Mouse (Mus musculus): ENCODE results near the gene Id1. TPM values are rescaled to one million over a fixed set of nuclear protein-coding genes. Genes with fewer than 3 reads are reported as not detected.

The Id1 gene
- polyA plus RNA-seq, 1 experiment from 2014 or later = 107 TPM

GRCm38 (mm10) chr2:152775357-152775756 is 39.3 kb downstream of the Id1 start:
- Histone ChIP-seq H3K4me1 (ENCODE audit: control insufficient read depth, insufficient read depth, low read length) (no peaks in the 10 kb centered on the region), H3K4me2 (ENCODE audit: low read depth, low read length) (no peak overlapping the region), H3K9ac (ENCODE audit: low read depth, low read length) (no peak overlapping the region), H3K27ac (ENCODE audit: low read length) (no peak overlapping the region), H3K36me3 (ENCODE audit: control insufficient read depth, insufficient read depth, low read length) (no peaks in the 10 kb centered on the region), H3K27me3 (replicated peaks; ENCODE audit: control insufficient read depth, insufficient read depth, low read length) (no peaks in the 10 kb centered on the region), H3K9me3 (ENCODE audit: control insufficient read depth, low read length) (no peaks in the 10 kb centered on the region), H3K4me3 (ENCODE audit: low read length) (no peak overlapping the region)
- no peak for ATAC-seq
- 73% methylated on average over 4 of the region's 4 CpGs for WGBS

GRCm38 (mm10) chr2:152776019-152776418 is 40.0 kb downstream of the Id1 start:
- Histone ChIP-seq H3K4me3 (ENCODE audit: low read length) (no peak overlapping the region), H3K27me3 (replicated peaks; ENCODE audit: control insufficient read depth, insufficient read depth, low read length) (no peaks in the 10 kb centered on the region), H3K36me3 (ENCODE audit: control insufficient read depth, insufficient read depth, low read length) (no peaks in the 10 kb centered on the region), H3K4me2 (ENCODE audit: low read depth, low read length) (no peak overlapping the region), H3K27ac (ENCODE audit: low read length) (no peak overlapping the region), H3K4me1 (ENCODE audit: control insufficient read depth, insufficient read depth, low read length) (peaks cover 2% of the 10 kb centered on the region; the same call in 1 of the 2 replicates), H3K9me3 (ENCODE audit: control insufficient read depth, low read length) (no peaks in the 10 kb centered on the region), H3K9ac (ENCODE audit: low read depth, low read length) (no peak overlapping the region)
- no peak for ATAC-seq
- WGBS = 85% methylated on average over 3 of the region's 3 CpGs

GRCm38 (mm10) chr2:152776435-152776834 is 40.4 kb downstream of the Id1 start:
- H3K27me3 ChIP-seq (replicated peaks; ENCODE audit: control insufficient read depth, insufficient read depth, low read length) = no peaks in the 10 kb centered on the region
- ATAC-seq = no peak
- no peak overlapping the region for H3K4me3 ChIP-seq (ENCODE audit: low read length)
- no peaks in the 10 kb centered on the region for H3K9me3 ChIP-seq (ENCODE audit: control insufficient read depth, low read length)
- H3K4me1 ChIP-seq (ENCODE audit: control insufficient read depth, insufficient read depth, low read length) = peaks cover 7% of the 10 kb centered on the region
- H3K4me2 ChIP-seq (ENCODE audit: low read depth, low read length) = no peak overlapping the region
- H3K36me3 ChIP-seq (ENCODE audit: control insufficient read depth, insufficient read depth, low read length) = 0 out of 2 replicates have a peak, but pooled peaks cover 1% of the 10 kb centered on the region
- H3K9ac ChIP-seq (ENCODE audit: low read depth, low read length) = no peak overlapping the region
- WGBS = 94% methylated on average over 2 of the region's 2 CpGs
- no peak overlapping the region for H3K27ac ChIP-seq (ENCODE audit: low read length)

GRCm38 (mm10) chr2:152777081-152777480 is 41.0 kb downstream of the Id1 start:
- Histone ChIP-seq H3K27ac (ENCODE audit: low read length) (no peak overlapping the region), H3K4me1 (ENCODE audit: control insufficient read depth, insufficient read depth, low read length) (peaks cover 11% of the 10 kb centered on the region), H3K4me3 (ENCODE audit: low read length) (no peak overlapping the region), H3K27me3 (replicated peaks; ENCODE audit: control insufficient read depth, insufficient read depth, low read length) (no peaks in the 10 kb centered on the region), H3K4me2 (ENCODE audit: low read depth, low read length) (no peak overlapping the region), H3K9me3 (ENCODE audit: control insufficient read depth, low read length) (no peaks in the 10 kb centered on the region), H3K36me3 (ENCODE audit: control insufficient read depth, insufficient read depth, low read length) (peaks cover 7% of the 10 kb centered on the region; the same call in 1 of the 2 replicates), H3K9ac (ENCODE audit: low read depth, low read length) (no peak overlapping the region)
- no peak for ATAC-seq
- 91% methylated on average over 3 of the region's 3 CpGs for WGBS

DNA sequence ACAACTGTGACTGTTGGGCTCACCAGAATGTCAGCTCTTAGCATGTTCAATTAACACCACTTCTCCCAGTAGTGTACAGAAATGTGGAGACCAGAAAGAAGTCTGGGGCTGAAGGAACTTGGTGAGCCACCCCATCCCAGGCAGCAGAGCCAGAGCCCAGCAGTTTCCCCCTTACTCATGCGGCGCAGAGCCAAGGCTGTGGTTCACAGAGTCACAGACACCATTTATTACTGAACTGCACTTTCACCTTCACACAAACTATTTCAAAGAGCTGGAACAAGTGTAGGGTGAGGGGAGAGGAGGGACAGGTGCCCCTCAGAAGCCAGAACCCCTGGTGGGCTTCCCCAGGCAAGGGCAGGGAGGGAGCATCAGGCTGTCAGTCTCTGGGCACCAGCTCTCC is 44.4 kb downstream of the Id1 start:
- no peak for ATAC-seq
- no peak overlapping the region for H3K9ac ChIP-seq (ENCODE audit: low read depth, low read length)
- H3K27me3 ChIP-seq (replicated peaks; ENCODE audit: control insufficient read depth, insufficient read depth, low read length) = no peaks in the 10 kb centered on the region
- H3K36me3 ChIP-seq (ENCODE audit: control insufficient read depth, insufficient read depth, low read length) = peaks cover 8% of the 10 kb centered on the region; the same call in 1 of the 2 replicates
- no peak overlapping the region for H3K27ac ChIP-seq (ENCODE audit: low read length)
- peaks cover 16% of the 10 kb centered on the region for H3K4me1 ChIP-seq (ENCODE audit: control insufficient read depth, insufficient read depth, low read length)
- H3K4me3 ChIP-seq (ENCODE audit: low read length) = no peak overlapping the region
- H3K4me2 ChIP-seq (ENCODE audit: low read depth, low read length) = no peak overlapping the region
- H3K9me3 ChIP-seq (ENCODE audit: control insufficient read depth, low read length) = no peaks in the 10 kb centered on the region
- 85% methylated on average over 2 of the region's 2 CpGs for WGBS

- Histone ChIP-seq H3K4me1 (ENCODE audit: control insufficient read depth, insufficient read depth, low read length) (peaks cover 23% of the 10 kb centered on the region), H3K27ac (ENCODE audit: low read length) (no peak overlapping the region), H3K4me2 (ENCODE audit: low read depth, low read length) (no peak overlapping the region), H3K9ac (ENCODE audit: low read depth, low read length) (no peak overlapping the region), H3K9me3 (ENCODE audit: control insufficient read depth, low read length) (no peaks in the 10 kb centered on the region), H3K27me3 (replicated peaks; ENCODE audit: control insufficient read depth, insufficient read depth, low read length) (no peaks in the 10 kb centered on the region), H3K36me3 (ENCODE audit: control insufficient read depth, insufficient read depth, low read length) (peaks cover 8% of the 10 kb centered on the region; the same call in 1 of the 2 replicates), H3K4me3 (ENCODE audit: low read length) (no peak overlapping the region)
- 81% methylated on average over 3 of the region's 3 CpGs for WGBS
- ATAC-seq = peak; percentile 43
Measured at GRCm38 (mm10) chr2:152781031-152781711, 45.1 kb downstream of the Id1 start.

GRCm38 (mm10) chr2:152782656-152783055 is 46.6 kb downstream of the Id1 start:
- peaks cover 24% of the 10 kb centered on the region for H3K4me1 ChIP-seq (ENCODE audit: control insufficient read depth, insufficient read depth, low read length)
- no peaks in the 10 kb centered on the region; the same call in 1 of the 2 replicates for H3K9me3 ChIP-seq (ENCODE audit: control insufficient read depth, low read length)
- H3K27ac ChIP-seq (ENCODE audit: low read length) = no peak overlapping the region
- H3K9ac ChIP-seq (ENCODE audit: low read depth, low read length) = no peak overlapping the region
- H3K4me3 ChIP-seq (ENCODE audit: low read length) = no peak overlapping the region
- H3K27me3 ChIP-seq (replicated peaks; ENCODE audit: control insufficient read depth, insufficient read depth, low read length) = no peaks in the 10 kb centered on the region
- no peak overlapping the region for H3K4me2 ChIP-seq (ENCODE audit: low read depth, low read length)
- no peak for ATAC-seq
- 75% methylated on average over 5 of the region's 5 CpGs for WGBS
- peaks cover 8% of the 10 kb centered on the region; the same call in 1 of the 2 replicates for H3K36me3 ChIP-seq (ENCODE audit: control insufficient read depth, insufficient read depth, low read length)

- H3K4me3 ChIP-seq (ENCODE audit: low read length) = no peak overlapping the region
- H3K4me2 ChIP-seq (ENCODE audit: low read depth, low read length) = no peak overlapping the region
- WGBS = 88% methylated on average over 5 of the region's 5 CpGs
Measured at GRCm38 (mm10) chr2:152783241-152783640, 47.2 kb downstream of the Id1 start.

GRCm38 (mm10) chr2:152784640-152785039 is 48.6 kb downstream of the Id1 start:
- H3K9me3 ChIP-seq (ENCODE audit: control insufficient read depth, low read length) = no peaks in the 10 kb centered on the region; the same call in 1 of the 2 replicates
- ATAC-seq = no peak
- H3K9ac ChIP-seq (ENCODE audit: low read depth, low read length) = no peak overlapping the region
- peaks cover 34% of the 10 kb centered on the region for H3K4me1 ChIP-seq (ENCODE audit: control insufficient read depth, insufficient read depth, low read length)
- H3K36me3 ChIP-seq (ENCODE audit: control insufficient read depth, insufficient read depth, low read length) = peaks cover 8% of the 10 kb centered on the region; the same call in 1 of the 2 replicates
- H3K4me3 ChIP-seq (ENCODE audit: low read length) = no peak overlapping the region
- 88% methylated on average over 8 of the region's 8 CpGs for WGBS
- no peaks in the 10 kb centered on the region for H3K27me3 ChIP-seq (replicated peaks; ENCODE audit: control insufficient read depth, insufficient read depth, low read length)
- no peak overlapping the region for H3K4me2 ChIP-seq (ENCODE audit: low read depth, low read length)
- H3K27ac ChIP-seq (ENCODE audit: low read length) = no peak overlapping the region

More at GRCm38 (mm10) chr2:152783241-152783640, 47.2 kb downstream of the Id1 start:
- Histone ChIP-seq H3K36me3 (ENCODE audit: control insufficient read depth, insufficient read depth, low read length) (peaks cover 8% of the 10 kb centered on the region; the same call in 1 of the 2 replicates), H3K27ac (ENCODE audit: low read length) (no peak overlapping the region), H3K4me1 (ENCODE audit: control insufficient read depth, insufficient read depth, low read length) (peaks cover 24% of the 10 kb centered on the region), H3K9me3 (ENCODE audit: control insufficient read depth, low read length) (no peaks in the 10 kb centered on the region; the same call in 1 of the 2 replicates), H3K27me3 (replicated peaks; ENCODE audit: control insufficient read depth, insufficient read depth, low read length) (no peaks in the 10 kb centered on the region), H3K9ac (ENCODE audit: low read depth, low read length) (no peak overlapping the region)
- no peak for ATAC-seq
